Mouse (Mus musculus) ES-E14 (cell line): ENCODE results near the gene Rundc1. TPM values are rescaled to one million over a fixed set of nuclear protein-coding genes. Genes with fewer than 3 reads are reported as not detected.

Source experiments
- DNase-seq: peaks from one replicate; pipeline ENCODE4 v3.0.0-alpha.2; 2013; ENCODE audit warnings: low read depth, low spot score
- H3K27ac ChIP-seq: 2 replicates; pipeline ENCODE4 v1.5.1; 2012; ENCODE audit warnings: low read depth, mild to moderate bottlenecking, low read length, moderate library complexity, mixed read lengths; ENCODE audit not compliant: poor library complexity, insufficient read depth, severe bottlenecking
- H3K36me3 ChIP-seq: 2 replicates; pipeline ENCODE4 v1.6.1; 2012; ENCODE audit warnings: mild to moderate bottlenecking, low read length, moderate library complexity, mixed read lengths; ENCODE audit not compliant: control insufficient read depth, poor library complexity, insufficient read depth, severe bottlenecking
- H3K4me1 ChIP-seq, 2 experiments: fragments of 150-350 bp in 1 of 2; sonication (generic) in 1 of 2; 2 replicates each; pipeline ENCODE4 v1.6.1; 2012; ENCODE audit warnings: low read length in 2 of 2, mild to moderate bottlenecking in 1 of 2, mixed read lengths in 1 of 2; ENCODE audit not compliant: control insufficient read depth in 2 of 2, insufficient read depth in 2 of 2, poor library complexity in 1 of 2
- H3K4me3 ChIP-seq, 2 experiments: fragments of 150-350 bp in 1 of 2; sonication (generic) in 1 of 2; 2 replicates each; pipeline ENCODE4 v1.5.1; 2012; ENCODE audit warnings: low read length in 2 of 2, low read depth in 1 of 2, mild to moderate bottlenecking in 1 of 2, mixed read lengths in 1 of 2; ENCODE audit not compliant: insufficient read depth in 1 of 2, poor library complexity in 1 of 2, severe bottlenecking in 1 of 2
- H3K9ac ChIP-seq: 2 replicates; pipeline ENCODE4 v1.6.1; 2012; ENCODE audit warnings: low read depth, mild to moderate bottlenecking, low read length, mixed read lengths; ENCODE audit not compliant: poor library complexity, insufficient read depth, severe bottlenecking
- H3K9me3 ChIP-seq: fragments of 150-350 bp; sonication (generic); 2 replicates; pipeline ENCODE4 v1.6.1; 2012; ENCODE audit warnings: low read depth, mild to moderate bottlenecking, low read length; ENCODE audit not compliant: control insufficient read depth, insufficient read depth
- CHD2 ChIP-seq: IDR thresholded peaks from 2 replicates; pipeline ENCODE4 v1.6.1; 2014; ENCODE audit warnings: mild to moderate bottlenecking, low read depth, low read length, inconsistent platforms
- HCFC1 ChIP-seq: IDR thresholded peaks from 2 replicates; pipeline ENCODE4 v1.6.1; 2012; ENCODE audit warnings: low read length, inconsistent platforms, borderline replicate concordance; ENCODE audit not compliant: insufficient read depth
- MAFK ChIP-seq: IDR thresholded peaks from 2 replicates; pipeline ENCODE4 v1.6.1; 2014; ENCODE audit warnings: mild to moderate bottlenecking, low read depth, low read length, inconsistent platforms; ENCODE audit not compliant: insufficient read depth
- ZC3H11A ChIP-seq: IDR thresholded peaks from 2 replicates; pipeline ENCODE4 v1.6.1; 2012; ENCODE audit warnings: low read depth, mild to moderate bottlenecking, inconsistent platforms, low read length, borderline replicate concordance
- ZNF384 ChIP-seq: IDR thresholded peaks from 2 replicates; pipeline ENCODE4 v1.6.1; 2012; ENCODE audit warnings: low read depth, low read length, inconsistent platforms
- in situ Hi-C, 2 experiments: fragments of 600-800 bp; cut with MboI; formaldehyde crosslinking; loops; one replicate each; pipeline ENCODE4 v1.15.1; 2025; ENCODE audit warnings: low sequenced_read_pairs in 2 of 2, inconsistent platforms in 1 of 2; ENCODE audit not compliant: unreplicated experiment in 2 of 2
- total RNA-seq: library from RNA; depleted of rRNA; stranded (reverse); fragments of 300-350 nt; gene quantifications from 2 replicates; pipeline ENCODE4 v1.2.3, GENCODE M21; 2012

Gene Rundc1
- total RNA-seq, 1 experiment: 6.9 TPM

- no peak overlapping the region for H3K9ac ChIP-seq
- H3K27ac ChIP-seq: no peak overlapping the region
- in situ Hi-C loops: no loop called here
- no peak for DNase-seq
- no peaks in the 10 kb centered on the region for H3K36me3 ChIP-seq
- TF ChIP-seq MAFK: no peak
- TF ChIP-seq ZC3H11A: no peak
- TF ChIP-seq ZNF384: no peak
- TF ChIP-seq CHD2: no peak
- no peak for TF ChIP-seq HCFC1
- no peaks in the 10 kb centered on the region for H3K9me3 ChIP-seq
- no peak overlapping the region for H3K4me3 ChIP-seq
- peaks cover 4 to 15% of the 10 kb centered on the region in 2 experiments; a peak in 2 of 4 replicates for H3K4me1 ChIP-seq
These were observed 5.3 kb upstream of the Rundc1 start for GRCm38 (mm10) chr11:101419610-101420009.

- Histone ChIP-seq H3K4me1 (peaks cover 4 to 15% of the 10 kb centered on the region in 2 experiments; a peak in 2 of 4 replicates), H3K36me3 (no peaks in the 10 kb centered on the region), H3K4me3 (no peak overlapping the region), H3K9me3 (no peaks in the 10 kb centered on the region), H3K9ac (no peak overlapping the region), H3K27ac (no peak overlapping the region)
- no peak for DNase-seq
- in situ Hi-C loops: no loop called here
- TF ChIP-seq CHD2: no peak
- TF ChIP-seq ZC3H11A: no peak
- no peak for TF ChIP-seq MAFK
- no peak for TF ChIP-seq ZNF384
- TF ChIP-seq HCFC1: no peak
These were observed 4.7 kb upstream of the Rundc1 start for GRCm38 (mm10) chr11:101420148-101420547.

GRCm38 (mm10) chr11:101424105-101424851 lies 607 bp upstream of the Rundc1 start, which contains the start of gene Gm27029:
Gm27029 (minus strand) TSS chr11:101424796.
- peak within 1 kb of the TSS; percentile 80 to 89 for H3K4me3 ChIP-seq
- peaks cover 2 to 9% of the 10 kb centered on the region in 2 experiments; a peak in 2 of 4 replicates for H3K4me1 ChIP-seq
- H3K27ac ChIP-seq: peak within 1 kb of the TSS; percentile 32
- in situ Hi-C loops: no loop called here
- peak within 1 kb of the TSS; percentile 80 for H3K9ac ChIP-seq
- no peaks in the 10 kb centered on the region for H3K9me3 ChIP-seq
- H3K36me3 ChIP-seq: no peaks in the 10 kb centered on the region
- TF ChIP-seq HCFC1 (peak; percentile 38; the same call in 1 of the 2 replicates), MAFK (no peak), ZC3H11A (no peak), CHD2 (no peak), ZNF384 (no peak)
- DNase-seq: no peak

- Histone ChIP-seq H3K9ac (no peak overlapping the region), H3K4me3 (peak overlapping the region in 1 of 2 experiments; percentile 89; a peak in 1 of 4 replicates), H3K4me1 (peaks cover 2 to 4% of the 10 kb centered on the region in 2 experiments; a peak in 1 of 4 replicates), H3K27ac (no peak overlapping the region), H3K9me3 (no peaks in the 10 kb centered on the region), H3K36me3 (peaks cover 3% of the 10 kb centered on the region; the same call in 1 of the 2 replicates)
- TF ChIP-seq MAFK: no peak
- no peak for TF ChIP-seq ZC3H11A
- TF ChIP-seq HCFC1: no peak
- no peak for TF ChIP-seq ZNF384
- no peak for TF ChIP-seq CHD2
- DNase-seq: no peak
- in situ Hi-C loops: no loop called here
These were observed 1.3 kb downstream of the Rundc1 start for GRCm38 (mm10) chr11:101426165-101426564.
